Mouse (Mus musculus): Measurements from ENCODE around the gene Med25. TPM values are rescaled to one million over a fixed set of nuclear protein-coding genes. Genes with fewer than 3 reads are reported as not detected.

Gene Med25
- polyA plus RNA-seq, 1 experiment from 2014 or later, result 114 TPM

GRCm38 (mm10) chr7:44850789-44851624 is 41.5 kb downstream of the Med25 start:
- Histone ChIP-seq H3K9me3 (ENCODE audit: control insufficient read depth, low read length) (no peaks in the 10 kb centered on the region), H3K9ac (replicated peaks; ENCODE audit: low read length) (peak overlapping the region; percentile 68), H3K27ac (replicated peaks; ENCODE audit: low read depth, low read length) (peak overlapping the region; percentile 98; the same call in 1 of the 2 replicates), H3K4me1 (ENCODE audit: control insufficient read depth, insufficient read depth, low read length) (peaks cover 35% of the 10 kb centered on the region), H3K4me2 (ENCODE audit: low read length) (peak overlapping the region; percentile 83), H3K27me3 (ENCODE audit: control insufficient read depth, insufficient read depth, low read length) (no peaks in the 10 kb centered on the region), H3K4me3 (replicated peaks; ENCODE audit: low read depth, low read length) (peak overlapping the region; percentile 81), H3K36me3 (ENCODE audit: control insufficient read depth, insufficient read depth, low read length) (peaks cover 27% of the 10 kb centered on the region)
- WGBS, result 80% methylated on average over 8 of the region's 8 CpGs
- DNase-seq, result no peak
- ATAC-seq (ENCODE audit: low FRiP score, low TSS enrichment), result no peak

- ATAC-seq (ENCODE audit: low FRiP score, low TSS enrichment), result peak; percentile 41
- Histone ChIP-seq H3K9me3 (ENCODE audit: control insufficient read depth, low read length) (no peaks in the 10 kb centered on the region), H3K27me3 (ENCODE audit: control insufficient read depth, insufficient read depth, low read length) (no peaks in the 10 kb centered on the region), H3K9ac (replicated peaks; ENCODE audit: low read length) (peak overlapping the region; percentile 68), H3K27ac (replicated peaks; ENCODE audit: low read depth, low read length) (peak overlapping the region; percentile 98), H3K4me2 (ENCODE audit: low read length) (peak overlapping the region; percentile 83), H3K36me3 (ENCODE audit: control insufficient read depth, insufficient read depth, low read length) (peaks cover 36% of the 10 kb centered on the region), H3K4me1 (ENCODE audit: control insufficient read depth, insufficient read depth, low read length) (peaks cover 33% of the 10 kb centered on the region), H3K4me3 (replicated peaks; ENCODE audit: low read depth, low read length) (peak overlapping the region; percentile 81)
- DNase-seq, result peak; percentile 89
- WGBS, result under 1% methylated on average over 33 of the region's 33 CpGs
Observed at GRCm38 (mm10) chr7:44850146-44850545, 42.4 kb downstream of the Med25 start.

- peak overlapping the region; percentile 83 for H3K4me2 ChIP-seq (ENCODE audit: low read length)
- H3K27ac ChIP-seq (replicated peaks; ENCODE audit: low read depth, low read length), result peak overlapping the region; percentile 98
- peaks cover 42% of the 10 kb centered on the region for H3K36me3 ChIP-seq (ENCODE audit: control insufficient read depth, insufficient read depth, low read length)
- H3K9ac ChIP-seq (replicated peaks; ENCODE audit: low read length), result peak overlapping the region; percentile 68
- under 1% methylated on average over 41 of the region's 41 CpGs for WGBS
- no peaks in the 10 kb centered on the region for H3K9me3 ChIP-seq (ENCODE audit: control insufficient read depth, low read length)
- peak overlapping the region; percentile 81 for H3K4me3 ChIP-seq (replicated peaks; ENCODE audit: low read depth, low read length)
- DNase-seq, result peak; percentile 96
- ATAC-seq (ENCODE audit: low FRiP score, low TSS enrichment), result peak; percentile 79
- peaks cover 27% of the 10 kb centered on the region for H3K4me1 ChIP-seq (ENCODE audit: control insufficient read depth, insufficient read depth, low read length)
- H3K27me3 ChIP-seq (ENCODE audit: control insufficient read depth, insufficient read depth, low read length), result no peaks in the 10 kb centered on the region
Observed at GRCm38 (mm10) chr7:44849416-44850111, 42.9 kb downstream of the Med25 start.

- peak within 1 kb of the TSS; percentile 81 for H3K4me3 ChIP-seq (replicated peaks; ENCODE audit: low read depth, low read length)
- ATAC-seq (ENCODE audit: low FRiP score, low TSS enrichment) (peak; percentile 87), DNase-seq (peak; percentile 99)
- peak within 1 kb of the TSS; percentile 83 for H3K4me2 ChIP-seq (ENCODE audit: low read length)
- H3K4me1 ChIP-seq (ENCODE audit: control insufficient read depth, insufficient read depth, low read length), result peaks cover 22% of the 10 kb centered on the region
- H3K9me3 ChIP-seq (ENCODE audit: control insufficient read depth, low read length), result no peaks in the 10 kb centered on the region
- no peaks in the 10 kb centered on the region for H3K27me3 ChIP-seq (ENCODE audit: control insufficient read depth, insufficient read depth, low read length)
- peak within 1 kb of the TSS; percentile 68 for H3K9ac ChIP-seq (replicated peaks; ENCODE audit: low read length)
- under 1% methylated on average over 54 of the region's 54 CpGs for WGBS
- peak within 1 kb of the TSS; percentile 98 for H3K27ac ChIP-seq (replicated peaks; ENCODE audit: low read depth, low read length)
- peaks cover 48% of the 10 kb centered on the region for H3K36me3 ChIP-seq (ENCODE audit: control insufficient read depth, insufficient read depth, low read length)
Observed at GRCm38 (mm10) chr7:44848561-44849415, 43.7 kb downstream of the Med25 start, which contains the start of the genes Akt1s1 and Tbc1d17. Gene Akt1s1 (plus strand): TSS chr7:44848991. Gene Tbc1d17 (minus strand): TSS chr7:44849079.

GRCm38 (mm10) chr7:44847772-44848171 is 44.7 kb downstream of the Med25 start:
- peak overlapping the region; percentile 83 for H3K4me2 ChIP-seq (ENCODE audit: low read length)
- ATAC-seq (ENCODE audit: low FRiP score, low TSS enrichment), result no peak
- no peak for DNase-seq
- no peaks in the 10 kb centered on the region for H3K9me3 ChIP-seq (ENCODE audit: control insufficient read depth, low read length)
- peak overlapping the region; percentile 98; the same call in 1 of the 2 replicates for H3K27ac ChIP-seq (replicated peaks; ENCODE audit: low read depth, low read length)
- H3K27me3 ChIP-seq (ENCODE audit: control insufficient read depth, insufficient read depth, low read length), result no peaks in the 10 kb centered on the region
- peaks cover 18% of the 10 kb centered on the region for H3K4me1 ChIP-seq (ENCODE audit: control insufficient read depth, insufficient read depth, low read length)
- peaks cover 50% of the 10 kb centered on the region for H3K36me3 ChIP-seq (ENCODE audit: control insufficient read depth, insufficient read depth, low read length)
- peak overlapping the region; percentile 48 for H3K9ac ChIP-seq (replicated peaks; ENCODE audit: low read length)
- H3K4me3 ChIP-seq (replicated peaks; ENCODE audit: low read depth, low read length), result peak overlapping the region; percentile 81
- WGBS, result 82% methylated on average over 5 of the region's 5 CpGs

GRCm38 (mm10) chr7:44846804-44847203 is 45.7 kb downstream of the Med25 start:
- Histone ChIP-seq H3K4me2 (ENCODE audit: low read length) (no peak overlapping the region), H3K4me1 (ENCODE audit: control insufficient read depth, insufficient read depth, low read length) (peaks cover 18% of the 10 kb centered on the region), H3K27me3 (ENCODE audit: control insufficient read depth, insufficient read depth, low read length) (no peaks in the 10 kb centered on the region), H3K27ac (replicated peaks; ENCODE audit: low read depth, low read length) (no peak overlapping the region), H3K9me3 (ENCODE audit: control insufficient read depth, low read length) (no peaks in the 10 kb centered on the region), H3K36me3 (ENCODE audit: control insufficient read depth, insufficient read depth, low read length) (peaks cover 54% of the 10 kb centered on the region), H3K9ac (replicated peaks; ENCODE audit: low read length) (no peak overlapping the region), H3K4me3 (replicated peaks; ENCODE audit: low read depth, low read length) (no peak overlapping the region)
- 91% methylated on average over 7 of the region's 7 CpGs for WGBS
- ATAC-seq (ENCODE audit: low FRiP score, low TSS enrichment) (no peak), DNase-seq (no peak)

- peaks cover 12% of the 10 kb centered on the region for H3K4me1 ChIP-seq (ENCODE audit: control insufficient read depth, insufficient read depth, low read length)
- ATAC-seq (ENCODE audit: low FRiP score, low TSS enrichment) (no peak), DNase-seq (no peak)
- peaks cover 9% of the 10 kb centered on the region for H3K27me3 ChIP-seq (ENCODE audit: control insufficient read depth, insufficient read depth, low read length)
- H3K27ac ChIP-seq (replicated peaks; ENCODE audit: low read depth, low read length), result no peak overlapping the region
- no peak overlapping the region for H3K4me3 ChIP-seq (replicated peaks; ENCODE audit: low read depth, low read length)
- H3K4me2 ChIP-seq (ENCODE audit: low read length), result no peak overlapping the region
- WGBS, result 93% methylated on average over 10 of the region's 10 CpGs
- H3K9me3 ChIP-seq (ENCODE audit: control insufficient read depth, low read length), result no peaks in the 10 kb centered on the region
- H3K36me3 ChIP-seq (ENCODE audit: control insufficient read depth, insufficient read depth, low read length), result peaks cover 66% of the 10 kb centered on the region
- H3K9ac ChIP-seq (replicated peaks; ENCODE audit: low read length), result no peak overlapping the region
Observed at GRCm38 (mm10) chr7:44845006-44845405, 47.5 kb downstream of the Med25 start.

- ATAC-seq (ENCODE audit: low FRiP score, low TSS enrichment) (no peak), DNase-seq (no peak)
- Histone ChIP-seq H3K36me3 (ENCODE audit: control insufficient read depth, insufficient read depth, low read length) (peaks cover 66% of the 10 kb centered on the region), H3K27me3 (ENCODE audit: control insufficient read depth, insufficient read depth, low read length) (peaks cover 15% of the 10 kb centered on the region), H3K27ac (replicated peaks; ENCODE audit: low read depth, low read length) (no peak overlapping the region), H3K9ac (replicated peaks; ENCODE audit: low read length) (no peak overlapping the region), H3K4me2 (ENCODE audit: low read length) (no peak overlapping the region), H3K4me3 (replicated peaks; ENCODE audit: low read depth, low read length) (no peak overlapping the region), H3K9me3 (ENCODE audit: control insufficient read depth, low read length) (no peaks in the 10 kb centered on the region), H3K4me1 (ENCODE audit: control insufficient read depth, insufficient read depth, low read length) (peaks cover 6% of the 10 kb centered on the region; the same call in 1 of the 2 replicates)
- 90% methylated on average over 8 of the region's 8 CpGs for WGBS
Observed at GRCm38 (mm10) chr7:44841825-44842463, 50.6 kb downstream of the Med25 start.

Measured in midbrain, embryonic 14.5 days (tissue).